Mouse (Mus musculus): ENCODE data around the gene Itpr2. TPM values are rescaled to one million over a fixed set of nuclear protein-coding genes. Genes with fewer than 3 reads are reported as not detected.

Itpr2 gene
- polyA plus RNA-seq, 1 experiment from 2014 or later, result 49.4 TPM

- H3K4me1 ChIP-seq (ENCODE audit: control insufficient read depth, insufficient read depth, low read length), result peaks cover 4% of the 10 kb centered on the region; the same call in 1 of the 2 replicates
- H3K4me3 ChIP-seq (ENCODE audit: low read length), result no peak overlapping the region
- 66% methylated on average over 3 of the region's 3 CpGs for WGBS
- no peak overlapping the region for H3K4me2 ChIP-seq (ENCODE audit: low read depth, low read length)
- peaks cover 4% of the 10 kb centered on the region; the same call in 1 of the 2 replicates for H3K36me3 ChIP-seq (ENCODE audit: control insufficient read depth, insufficient read depth)
- H3K27me3 ChIP-seq (ENCODE audit: control insufficient read depth, insufficient read depth, low read length), result no peaks in the 10 kb centered on the region
- H3K9ac ChIP-seq (ENCODE audit: low read length), result no peak overlapping the region
- no peaks in the 10 kb centered on the region for H3K9me3 ChIP-seq (replicated peaks; ENCODE audit: control insufficient read depth, low read length)
- ATAC-seq (replicated peaks; ENCODE audit: extremely low read depth, insufficient read depth, low FRiP score), result no peak
- H3K27ac ChIP-seq (ENCODE audit: low read length), result no peak overlapping the region
Observed at GRCm38 (mm10) chr6:146114071-146114470, 388.0 kb downstream of the Itpr2 start.

- Histone ChIP-seq H3K27ac (ENCODE audit: low read length) (no peak overlapping the region), H3K9ac (ENCODE audit: low read length) (no peak overlapping the region), H3K9me3 (replicated peaks; ENCODE audit: control insufficient read depth, low read length) (no peaks in the 10 kb centered on the region), H3K27me3 (ENCODE audit: control insufficient read depth, insufficient read depth, low read length) (no peaks in the 10 kb centered on the region), H3K36me3 (ENCODE audit: control insufficient read depth, insufficient read depth) (peaks cover 4% of the 10 kb centered on the region; the same call in 1 of the 2 replicates), H3K4me2 (ENCODE audit: low read depth, low read length) (no peak overlapping the region), H3K4me1 (ENCODE audit: control insufficient read depth, insufficient read depth, low read length) (peaks cover 4% of the 10 kb centered on the region; the same call in 1 of the 2 replicates), H3K4me3 (ENCODE audit: low read length) (no peak overlapping the region)
- no peak for ATAC-seq (replicated peaks; ENCODE audit: extremely low read depth, insufficient read depth, low FRiP score)
- 89% methylated on average over 4 of the region's 4 CpGs for WGBS
Observed at GRCm38 (mm10) chr6:146113085-146113484, 388.9 kb downstream of the Itpr2 start.

GRCm38 (mm10) chr6:146112211-146112610, 389.8 kb downstream of the Itpr2 start:
- no peak for ATAC-seq (replicated peaks; ENCODE audit: extremely low read depth, insufficient read depth, low FRiP score)
- Histone ChIP-seq H3K9ac (ENCODE audit: low read length) (no peak overlapping the region), H3K27ac (ENCODE audit: low read length) (no peak overlapping the region), H3K4me2 (ENCODE audit: low read depth, low read length) (no peak overlapping the region), H3K9me3 (replicated peaks; ENCODE audit: control insufficient read depth, low read length) (no peaks in the 10 kb centered on the region), H3K36me3 (ENCODE audit: control insufficient read depth, insufficient read depth) (peaks cover 4% of the 10 kb centered on the region; the same call in 1 of the 2 replicates), H3K4me1 (ENCODE audit: control insufficient read depth, insufficient read depth, low read length) (peaks cover 4% of the 10 kb centered on the region; the same call in 1 of the 2 replicates), H3K4me3 (ENCODE audit: low read length) (no peak overlapping the region), H3K27me3 (ENCODE audit: control insufficient read depth, insufficient read depth, low read length) (no peaks in the 10 kb centered on the region)
- 51% methylated on average over 7 of the region's 7 CpGs for WGBS

- Histone ChIP-seq H3K9ac (ENCODE audit: low read length) (no peak overlapping the region), H3K9me3 (replicated peaks; ENCODE audit: control insufficient read depth, low read length) (no peaks in the 10 kb centered on the region), H3K27ac (ENCODE audit: low read length) (no peak overlapping the region), H3K4me2 (ENCODE audit: low read depth, low read length) (no peak overlapping the region), H3K27me3 (ENCODE audit: control insufficient read depth, insufficient read depth, low read length) (no peaks in the 10 kb centered on the region), H3K36me3 (ENCODE audit: control insufficient read depth, insufficient read depth) (peaks cover 4% of the 10 kb centered on the region; the same call in 1 of the 2 replicates), H3K4me3 (ENCODE audit: low read length) (no peak overlapping the region), H3K4me1 (ENCODE audit: control insufficient read depth, insufficient read depth, low read length) (peaks cover 4% of the 10 kb centered on the region; the same call in 1 of the 2 replicates)
- WGBS, result 66% methylated on average over 6 of the region's 6 CpGs
- ATAC-seq (replicated peaks; ENCODE audit: extremely low read depth, insufficient read depth, low FRiP score), result no peak
Observed at GRCm38 (mm10) chr6:146111781-146112180, 390.2 kb downstream of the Itpr2 start.

GRCm38 (mm10) chr6:146110832-146111741, 390.9 kb downstream of the Itpr2 start:
- H3K27ac ChIP-seq (ENCODE audit: low read length), result no peak overlapping the region

GRCm38 (mm10) chr6:146110425-146110824, 391.6 kb downstream of the Itpr2 start:
- Histone ChIP-seq H3K4me2 (ENCODE audit: low read depth, low read length) (no peak overlapping the region), H3K27ac (ENCODE audit: low read length) (no peak overlapping the region)
- 71% methylated on average over 4 of the region's 4 CpGs for WGBS

More at GRCm38 (mm10) chr6:146110832-146111741, 390.9 kb downstream of the Itpr2 start:
- Histone ChIP-seq H3K36me3 (ENCODE audit: control insufficient read depth, insufficient read depth) (peaks cover 4% of the 10 kb centered on the region; the same call in 1 of the 2 replicates), H3K9me3 (replicated peaks; ENCODE audit: control insufficient read depth, low read length) (no peaks in the 10 kb centered on the region), H3K4me2 (ENCODE audit: low read depth, low read length) (no peak overlapping the region), H3K9ac (ENCODE audit: low read length) (no peak overlapping the region), H3K27me3 (ENCODE audit: control insufficient read depth, insufficient read depth, low read length) (no peaks in the 10 kb centered on the region), H3K4me1 (ENCODE audit: control insufficient read depth, insufficient read depth, low read length) (peaks cover 4% of the 10 kb centered on the region; the same call in 1 of the 2 replicates), H3K4me3 (ENCODE audit: low read length) (no peak overlapping the region)
- WGBS, result 69% methylated on average over 21 of the region's 21 CpGs
- ATAC-seq (replicated peaks; ENCODE audit: extremely low read depth, insufficient read depth, low FRiP score), result no peak

GRCm38 (mm10) chr6:146108695-146109094, 393.3 kb downstream of the Itpr2 start:
- Histone ChIP-seq H3K4me3 (ENCODE audit: low read length) (no peak overlapping the region), H3K4me1 (ENCODE audit: control insufficient read depth, insufficient read depth, low read length) (no peaks in the 10 kb centered on the region), H3K27me3 (ENCODE audit: control insufficient read depth, insufficient read depth, low read length) (no peaks in the 10 kb centered on the region), H3K9ac (ENCODE audit: low read length) (no peak overlapping the region), H3K27ac (ENCODE audit: low read length) (no peak overlapping the region), H3K4me2 (ENCODE audit: low read depth, low read length) (no peak overlapping the region), H3K9me3 (replicated peaks; ENCODE audit: control insufficient read depth, low read length) (peaks cover 4% of the 10 kb centered on the region; the same call in 1 of the 2 replicates), H3K36me3 (ENCODE audit: control insufficient read depth, insufficient read depth) (peaks cover 4% of the 10 kb centered on the region; the same call in 1 of the 2 replicates)
- WGBS, result 78% methylated on average over 7 of the region's 7 CpGs
- ATAC-seq (replicated peaks; ENCODE audit: extremely low read depth, insufficient read depth, low FRiP score), result no peak

More at GRCm38 (mm10) chr6:146110425-146110824, 391.6 kb downstream of the Itpr2 start:
- H3K9me3 ChIP-seq (replicated peaks; ENCODE audit: control insufficient read depth, low read length), result peaks cover 4% of the 10 kb centered on the region; the same call in 1 of the 2 replicates
- no peak overlapping the region for H3K9ac ChIP-seq (ENCODE audit: low read length)
- peaks cover 4% of the 10 kb centered on the region; the same call in 1 of the 2 replicates for H3K36me3 ChIP-seq (ENCODE audit: control insufficient read depth, insufficient read depth)
- no peak for ATAC-seq (replicated peaks; ENCODE audit: extremely low read depth, insufficient read depth, low FRiP score)
- H3K27me3 ChIP-seq (ENCODE audit: control insufficient read depth, insufficient read depth, low read length), result no peaks in the 10 kb centered on the region
- no peak overlapping the region for H3K4me3 ChIP-seq (ENCODE audit: low read length)
- peaks cover 4% of the 10 kb centered on the region; the same call in 1 of the 2 replicates for H3K4me1 ChIP-seq (ENCODE audit: control insufficient read depth, insufficient read depth, low read length)

- Histone ChIP-seq H3K27ac (ENCODE audit: low read length) (no peak overlapping the region), H3K27me3 (ENCODE audit: control insufficient read depth, insufficient read depth, low read length) (no peaks in the 10 kb centered on the region), H3K4me3 (ENCODE audit: low read length) (no peak overlapping the region), H3K9me3 (replicated peaks; ENCODE audit: control insufficient read depth, low read length) (peaks cover 4% of the 10 kb centered on the region; the same call in 1 of the 2 replicates), H3K9ac (ENCODE audit: low read length) (no peak overlapping the region), H3K36me3 (ENCODE audit: control insufficient read depth, insufficient read depth) (peaks cover 4% of the 10 kb centered on the region; the same call in 1 of the 2 replicates), H3K4me1 (ENCODE audit: control insufficient read depth, insufficient read depth, low read length) (no peaks in the 10 kb centered on the region), H3K4me2 (ENCODE audit: low read depth, low read length) (no peak overlapping the region)
- 73% methylated on average over 4 of the region's 4 CpGs for WGBS
- ATAC-seq (replicated peaks; ENCODE audit: extremely low read depth, insufficient read depth, low FRiP score), result no peak
Observed at GRCm38 (mm10) chr6:146107117-146107832, 394.7 kb downstream of the Itpr2 start.
